Mouse (Mus musculus): ENCODE data around the gene Bicdl1. TPM values are rescaled to one million over a fixed set of nuclear protein-coding genes. Genes with fewer than 3 reads are reported as not detected.
A peak's percentile ranks its signal among the peaks of the same experiment; 100 is the strongest.

The Bicdl1 gene
- polyA plus RNA-seq (2015; fragmentation: Nextera tagmentation; extraction: Ambion mirVana) = 28.3 and 33.1 TPM in 2 replicates

DNA sequence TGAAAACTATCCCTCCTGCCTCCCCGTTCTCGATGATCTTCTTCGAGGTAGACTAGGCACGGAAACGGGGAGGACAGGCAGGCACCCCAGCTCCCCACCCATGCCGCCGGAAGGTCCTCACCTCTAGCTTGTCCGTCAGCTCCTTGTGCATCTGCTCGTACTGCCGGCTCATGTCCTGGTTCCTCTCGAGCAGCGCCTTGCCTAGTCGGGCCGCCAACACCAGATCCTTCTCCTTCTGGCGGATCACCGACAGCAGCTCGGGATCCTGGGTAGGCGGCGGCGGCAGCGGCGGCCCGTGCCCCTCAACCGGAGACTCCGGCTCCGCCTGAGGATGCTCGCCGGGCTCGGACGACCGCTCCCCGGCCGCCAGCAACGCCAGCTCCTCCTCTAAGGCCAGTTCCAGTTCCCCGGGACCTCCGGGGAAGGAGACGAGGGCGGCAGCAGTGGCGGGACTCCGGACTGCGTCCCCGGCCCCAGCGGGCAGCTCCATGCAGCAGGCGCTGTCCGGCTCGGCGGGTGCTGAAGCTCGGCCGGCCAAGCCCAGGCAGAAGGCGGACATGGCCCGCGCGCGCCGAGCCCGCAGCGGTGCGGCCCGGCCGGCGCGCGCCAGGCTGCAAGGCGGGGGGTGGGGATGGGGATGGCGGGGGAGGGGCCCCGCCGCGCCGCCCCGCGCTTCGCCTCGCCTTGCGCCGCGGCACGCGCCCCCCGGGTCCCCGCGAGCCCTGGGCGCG is at the start of gene Bicdl1:
Gene Bicdl1, minus strand, starts transcription at position 621 of the 731 bp plus-strand sequence.
- H3K9me3 ChIP-seq = no peaks in the 10 kb centered on the region
- under 1% methylated on average over 57 of the region's 83 CpGs for WGBS
- peaks cover 30% of the 10 kb centered on the region for H3K4me1 ChIP-seq (replicated peaks)
- peak within 1 kb of the TSS; percentile 90 for H3K4me3 ChIP-seq
- peak; percentile 24; the same call in 1 of the 2 replicates for ATAC-seq (ENCODE audit: low FRiP score)
- peak within 1 kb of the TSS; percentile 98 for H3K27ac ChIP-seq
- H3K27me3 ChIP-seq = peaks cover 14% of the 10 kb centered on the region
- H3K4me2 ChIP-seq = peak within 1 kb of the TSS; percentile 68
- H3K36me3 ChIP-seq = no peaks in the 10 kb centered on the region
- H3K9ac ChIP-seq = peak within 1 kb of the TSS; percentile 93

DNA sequence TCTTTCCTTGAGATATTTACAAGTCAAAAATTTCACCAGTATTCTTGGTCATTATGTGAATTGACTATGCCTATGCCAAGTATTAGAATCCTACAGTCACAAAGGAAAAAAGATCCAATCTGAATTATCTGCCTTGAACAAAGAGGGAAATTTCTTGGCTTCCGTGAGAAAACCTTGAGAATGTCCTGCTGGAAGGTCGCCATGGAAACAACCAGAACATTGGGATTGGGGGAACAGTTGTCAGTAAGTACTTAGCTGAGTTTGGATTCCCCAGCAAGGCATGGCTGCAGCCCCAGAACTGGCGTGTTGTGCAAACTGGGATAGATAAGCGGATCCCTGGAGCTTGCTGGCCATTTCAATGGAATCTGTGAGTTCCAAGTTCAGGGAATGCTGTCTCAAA is 45.5 kb upstream of the Bicdl1 start:
- Histone ChIP-seq H3K27me3 (no peaks in the 10 kb centered on the region), H3K4me3 (no peak overlapping the region), H3K4me1 (replicated peaks) (0 out of 2 replicates have a peak, but pooled peaks cover 8% of the 10 kb centered on the region), H3K27ac (no peak overlapping the region), H3K36me3 (no peaks in the 10 kb centered on the region), H3K4me2 (no peak overlapping the region), H3K9ac (no peak overlapping the region), H3K9me3 (no peaks in the 10 kb centered on the region)
- 64% methylated on average over 4 of the region's 4 CpGs for WGBS
- ATAC-seq (ENCODE audit: low FRiP score) = no peak

DNA sequence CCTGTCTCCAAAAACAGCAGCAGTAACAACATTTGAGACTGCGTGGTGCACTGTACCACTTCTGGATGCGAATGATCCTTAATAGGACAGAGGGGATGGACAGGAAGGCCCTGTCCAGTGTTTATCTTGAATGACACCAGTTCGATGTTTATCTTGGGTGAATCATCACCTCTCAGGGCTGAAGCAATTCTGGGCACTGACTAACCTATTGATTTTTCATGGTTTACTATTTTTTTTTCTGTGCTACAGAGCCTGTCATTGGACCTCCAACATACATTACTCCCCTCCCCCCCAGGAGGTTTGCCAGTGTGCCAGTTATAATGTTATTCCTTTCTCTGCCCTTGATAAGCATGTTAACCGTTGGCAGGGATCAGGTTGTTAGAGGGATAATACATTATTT is 43.9 kb upstream of the Bicdl1 start:
- no peak for ATAC-seq (ENCODE audit: low FRiP score)
- peak overlapping the region; percentile 40; the same call in 1 of the 2 replicates for H3K27ac ChIP-seq
- no peaks in the 10 kb centered on the region for H3K36me3 ChIP-seq
- H3K9me3 ChIP-seq = no peaks in the 10 kb centered on the region
- H3K4me3 ChIP-seq = no peak overlapping the region
- no peaks in the 10 kb centered on the region for H3K27me3 ChIP-seq
- 0 out of 2 replicates have a peak overlapping the region, but pooled peaks have one; percentile 24 for H3K9ac ChIP-seq
- 0 out of 2 replicates have a peak, but pooled peaks cover 8% of the 10 kb centered on the region for H3K4me1 ChIP-seq (replicated peaks)
- no peak overlapping the region for H3K4me2 ChIP-seq
- WGBS = 54% methylated on average over 4 of the region's 4 CpGs

DNA sequence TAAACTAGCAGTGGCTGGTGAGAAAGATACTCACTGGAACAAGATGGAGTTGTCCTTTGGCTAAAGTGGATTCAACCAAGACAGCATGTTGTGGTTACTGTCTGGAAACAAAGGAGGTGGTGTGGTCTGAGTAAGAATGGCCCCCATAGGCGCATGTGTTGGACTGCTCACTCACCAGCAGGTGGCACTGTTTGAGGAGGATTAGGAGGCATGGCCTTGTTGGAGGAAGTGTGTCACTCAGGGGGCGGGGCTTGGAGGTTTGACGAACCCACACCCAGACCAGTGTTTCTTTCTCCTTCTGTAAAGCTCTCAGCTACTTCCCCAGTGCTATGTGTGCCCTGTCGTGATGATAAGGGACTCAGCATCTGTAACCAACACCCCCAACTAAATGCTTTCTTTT is 38.6 kb upstream of the Bicdl1 start:
- no peak overlapping the region for H3K4me3 ChIP-seq
- no peaks in the 10 kb centered on the region for H3K4me1 ChIP-seq (replicated peaks)
- WGBS = 90% methylated on average over 4 of the region's 4 CpGs
- no peaks in the 10 kb centered on the region for H3K36me3 ChIP-seq
- H3K4me2 ChIP-seq = no peak overlapping the region
- no peak overlapping the region for H3K27ac ChIP-seq
- no peak overlapping the region for H3K9ac ChIP-seq
- no peaks in the 10 kb centered on the region for H3K9me3 ChIP-seq
- H3K27me3 ChIP-seq = no peaks in the 10 kb centered on the region
- ATAC-seq (ENCODE audit: low FRiP score) = no peak

DNA sequence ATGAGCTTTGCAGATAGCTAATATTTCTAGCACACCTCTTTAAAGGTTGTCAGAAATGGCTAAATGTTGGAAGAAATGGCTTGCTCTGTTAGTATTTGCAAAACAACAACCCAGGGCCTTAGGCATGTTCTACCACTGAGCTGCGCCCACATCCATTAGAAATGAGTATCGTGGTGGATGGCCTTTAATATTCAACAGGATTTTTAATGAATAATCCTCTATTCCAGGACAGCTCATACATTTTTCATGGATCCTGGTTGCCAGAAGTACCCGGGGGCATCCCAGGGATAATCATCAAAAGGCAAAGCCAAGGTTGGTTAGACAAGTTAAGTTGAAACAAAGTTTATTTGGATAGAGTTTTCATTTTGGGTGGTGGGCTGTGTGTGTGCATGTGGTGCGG is 37.7 kb upstream of the Bicdl1 start:
- Histone ChIP-seq H3K9ac (no peak overlapping the region), H3K9me3 (no peaks in the 10 kb centered on the region), H3K4me3 (no peak overlapping the region), H3K27ac (no peak overlapping the region), H3K36me3 (no peaks in the 10 kb centered on the region), H3K27me3 (no peaks in the 10 kb centered on the region), H3K4me2 (no peak overlapping the region), H3K4me1 (replicated peaks) (no peaks in the 10 kb centered on the region)
- no peak for ATAC-seq (ENCODE audit: low FRiP score)
- 76% methylated on average over 4 of the region's 4 CpGs for WGBS

DNA sequence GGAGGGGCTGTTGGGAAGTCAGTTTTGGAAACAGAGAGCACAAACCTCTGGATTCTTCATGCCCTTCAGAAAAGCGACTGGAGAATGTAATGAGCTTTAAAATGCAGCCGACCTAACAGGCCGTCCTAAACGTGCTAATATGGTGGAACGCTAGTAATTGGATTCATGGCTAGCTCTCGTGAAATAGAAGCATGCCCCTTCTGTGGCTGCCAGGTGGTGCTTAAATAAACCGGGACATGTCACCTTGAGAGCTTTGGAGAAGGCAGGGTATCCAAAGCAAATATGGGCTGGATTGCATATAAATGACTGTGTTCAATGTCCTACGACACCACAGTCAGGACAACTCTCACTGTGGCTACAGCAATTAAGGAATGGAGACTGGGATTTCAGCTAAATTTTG is 35.4 kb upstream of the Bicdl1 start:
- H3K9me3 ChIP-seq = no peaks in the 10 kb centered on the region
- no peak overlapping the region for H3K4me3 ChIP-seq
- H3K4me2 ChIP-seq = no peak overlapping the region
- no peaks in the 10 kb centered on the region for H3K4me1 ChIP-seq (replicated peaks)
- 70% methylated on average over 8 of the region's 8 CpGs for WGBS
- H3K9ac ChIP-seq = no peak overlapping the region
- H3K27ac ChIP-seq = no peak overlapping the region
- H3K36me3 ChIP-seq = no peaks in the 10 kb centered on the region
- no peak for ATAC-seq (ENCODE audit: low FRiP score)
- no peaks in the 10 kb centered on the region for H3K27me3 ChIP-seq

DNA sequence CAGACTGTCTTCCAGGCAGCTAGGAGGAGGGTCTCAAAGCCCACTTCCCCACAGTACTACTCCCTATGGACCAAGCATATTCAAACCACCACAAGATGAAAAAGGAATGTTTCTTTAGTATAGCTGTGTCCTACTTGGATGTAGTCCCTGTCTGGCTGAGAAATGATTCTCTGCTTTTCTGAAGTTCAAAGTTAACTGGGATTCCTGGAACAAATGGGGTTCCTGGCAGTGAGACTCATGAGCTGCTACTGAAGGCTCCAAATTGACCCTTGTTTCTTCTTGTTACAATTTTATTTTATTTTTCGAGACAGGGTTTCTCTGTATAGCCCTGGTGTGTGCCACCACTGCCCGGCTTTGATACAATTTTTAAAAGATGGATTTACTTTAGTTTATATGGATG is 32.6 kb upstream of the Bicdl1 start:
- no peak for ATAC-seq (ENCODE audit: low FRiP score)
- no peaks in the 10 kb centered on the region for H3K4me1 ChIP-seq (replicated peaks)
- H3K27me3 ChIP-seq = 0 out of 2 replicates have a peak, but pooled peaks cover 3% of the 10 kb centered on the region
- H3K9ac ChIP-seq = no peak overlapping the region
- no peak overlapping the region for H3K27ac ChIP-seq
- no peaks in the 10 kb centered on the region for H3K9me3 ChIP-seq
- no peaks in the 10 kb centered on the region for H3K36me3 ChIP-seq
- H3K4me3 ChIP-seq = no peak overlapping the region
- 93% methylated on average over 2 of the region's 2 CpGs for WGBS
- H3K4me2 ChIP-seq = no peak overlapping the region

DNA sequence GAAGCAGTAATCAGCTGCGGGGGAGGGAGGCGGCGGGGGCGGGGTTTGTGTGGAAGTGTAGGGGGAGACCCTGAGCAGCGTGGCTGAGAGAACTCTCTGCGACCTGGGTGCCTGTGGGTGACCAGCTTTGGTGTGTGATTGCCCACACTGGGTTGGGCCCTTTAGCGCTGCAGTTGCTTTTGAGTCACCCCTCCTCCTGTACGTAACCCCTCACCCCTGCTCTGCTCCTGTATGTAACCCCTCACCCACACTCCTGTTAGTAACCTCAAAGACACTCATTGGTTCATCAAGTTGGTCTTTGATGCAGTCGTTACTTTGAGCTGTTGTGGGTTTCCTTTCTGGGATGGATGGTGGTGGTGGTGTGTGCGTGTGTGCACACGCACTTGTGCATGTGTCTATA is 29.5 kb upstream of the Bicdl1 start:
- 81% methylated on average over 11 of the region's 11 CpGs for WGBS
- H3K4me1 ChIP-seq (replicated peaks) = peaks cover 8% of the 10 kb centered on the region
- H3K27ac ChIP-seq = no peak overlapping the region
- no peaks in the 10 kb centered on the region for H3K36me3 ChIP-seq
- 0 out of 2 replicates have a peak, but pooled peaks cover 3% of the 10 kb centered on the region for H3K27me3 ChIP-seq
- H3K9me3 ChIP-seq = no peaks in the 10 kb centered on the region
- no peak overlapping the region for H3K9ac ChIP-seq
- no peak overlapping the region for H3K4me2 ChIP-seq
- no peak for ATAC-seq (ENCODE audit: low FRiP score)
- no peak overlapping the region for H3K4me3 ChIP-seq

DNA sequence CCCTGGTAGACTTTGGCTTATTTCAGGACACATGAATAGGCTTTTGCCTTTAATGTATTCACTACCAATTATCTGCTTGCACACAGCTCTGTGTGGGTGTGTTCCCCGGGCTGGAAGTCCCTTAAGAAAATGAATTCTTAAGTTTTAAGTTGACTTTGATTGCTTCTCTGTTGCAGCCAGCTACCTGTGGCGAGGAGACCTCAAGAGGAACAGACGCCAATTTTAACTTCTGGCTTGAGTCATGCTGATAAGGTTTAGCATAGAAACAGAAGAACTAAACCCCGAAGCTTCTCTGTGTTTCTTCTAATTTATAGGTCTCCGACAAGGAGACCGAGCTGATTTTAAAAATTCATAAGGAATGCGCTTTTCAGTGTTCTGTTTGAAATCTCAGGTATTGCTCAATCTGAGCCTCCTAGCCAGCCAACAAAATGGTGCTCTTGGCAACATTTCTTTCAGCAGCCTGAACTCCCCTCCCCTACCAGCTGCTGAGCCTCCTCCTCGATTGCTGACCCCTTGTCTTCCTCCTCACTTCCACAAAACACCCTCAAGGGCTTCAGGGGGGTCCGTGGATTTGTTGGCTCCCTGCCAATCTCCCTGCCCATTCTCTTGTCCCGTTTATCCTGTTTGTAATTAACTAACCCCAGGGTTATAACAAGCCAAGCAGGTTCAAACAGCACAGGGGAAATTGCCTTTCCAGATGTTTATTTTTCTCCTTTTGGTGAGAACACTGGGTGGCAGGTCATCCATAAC is 27.2 kb upstream of the Bicdl1 start:
- no peak for ATAC-seq (ENCODE audit: low FRiP score)
- Histone ChIP-seq H3K9me3 (no peaks in the 10 kb centered on the region), H3K9ac (no peak overlapping the region), H3K4me2 (no peak overlapping the region), H3K27me3 (0 out of 2 replicates have a peak, but pooled peaks cover 3% of the 10 kb centered on the region), H3K27ac (no peak overlapping the region), H3K4me3 (no peak overlapping the region), H3K36me3 (no peaks in the 10 kb centered on the region), H3K4me1 (replicated peaks) (peaks cover 8% of the 10 kb centered on the region)
- 58% methylated on average over 10 of the region's 10 CpGs for WGBS

DNA sequence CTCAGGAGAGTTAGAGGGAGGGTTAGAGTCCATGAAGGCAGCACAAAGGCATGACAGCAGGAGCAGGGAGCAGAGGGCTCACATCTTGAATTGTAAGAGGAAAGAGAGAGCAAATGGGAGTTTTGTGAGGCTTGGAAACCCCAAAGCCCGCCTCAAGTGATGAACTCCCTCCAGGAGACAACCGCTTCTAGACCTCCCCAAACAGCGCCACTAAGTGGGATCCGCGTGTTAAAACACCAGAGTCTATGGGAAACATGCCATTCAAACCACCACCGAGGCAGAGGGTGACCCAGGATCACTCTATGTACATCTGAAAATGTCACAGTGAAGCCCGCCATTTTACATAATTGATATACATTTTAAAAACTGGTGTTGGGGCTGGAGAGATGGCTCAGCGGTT is 26.1 kb upstream of the Bicdl1 start:
- no peaks in the 10 kb centered on the region for H3K36me3 ChIP-seq
- H3K4me3 ChIP-seq = no peak overlapping the region
- no peak overlapping the region for H3K9ac ChIP-seq
- no peak for ATAC-seq (ENCODE audit: low FRiP score)
- 76% methylated on average over 8 of the region's 8 CpGs for WGBS
- no peak overlapping the region for H3K27ac ChIP-seq
- peaks cover 8% of the 10 kb centered on the region for H3K4me1 ChIP-seq (replicated peaks)
- 0 out of 2 replicates have a peak, but pooled peaks cover 3% of the 10 kb centered on the region for H3K27me3 ChIP-seq
- no peaks in the 10 kb centered on the region for H3K9me3 ChIP-seq
- no peak overlapping the region for H3K4me2 ChIP-seq

DNA sequence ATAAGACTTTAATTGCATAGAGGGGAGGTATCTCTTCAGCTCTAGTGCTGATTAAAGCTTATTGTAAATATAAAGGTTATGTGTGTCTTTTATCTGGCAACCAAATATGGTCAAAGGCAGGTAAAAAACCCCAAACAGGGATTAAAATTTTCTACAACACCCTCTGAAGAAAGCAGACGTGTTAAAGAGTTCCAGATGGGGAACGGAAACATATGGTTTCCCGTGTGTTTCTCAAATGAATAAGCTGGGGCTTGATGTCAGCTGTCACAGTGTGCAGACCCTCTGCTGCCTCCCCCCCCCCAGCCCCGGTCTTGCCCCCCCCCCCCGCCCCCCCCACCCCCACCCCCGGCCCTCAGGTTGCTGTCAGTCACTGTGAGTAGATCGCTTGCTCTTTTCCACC is 24.1 kb upstream of the Bicdl1 start:
- Histone ChIP-seq H3K9ac (no peak overlapping the region), H3K4me3 (no peak overlapping the region), H3K27ac (no peak overlapping the region), H3K4me1 (replicated peaks) (peaks cover 8% of the 10 kb centered on the region), H3K9me3 (peaks cover 2% of the 10 kb centered on the region; the same call in 1 of the 2 replicates), H3K27me3 (no peaks in the 10 kb centered on the region), H3K36me3 (no peaks in the 10 kb centered on the region), H3K4me2 (no peak overlapping the region)
- ATAC-seq (ENCODE audit: low FRiP score) = no peak
- WGBS = 63% methylated on average over 5 of the region's 7 CpGs

DNA sequence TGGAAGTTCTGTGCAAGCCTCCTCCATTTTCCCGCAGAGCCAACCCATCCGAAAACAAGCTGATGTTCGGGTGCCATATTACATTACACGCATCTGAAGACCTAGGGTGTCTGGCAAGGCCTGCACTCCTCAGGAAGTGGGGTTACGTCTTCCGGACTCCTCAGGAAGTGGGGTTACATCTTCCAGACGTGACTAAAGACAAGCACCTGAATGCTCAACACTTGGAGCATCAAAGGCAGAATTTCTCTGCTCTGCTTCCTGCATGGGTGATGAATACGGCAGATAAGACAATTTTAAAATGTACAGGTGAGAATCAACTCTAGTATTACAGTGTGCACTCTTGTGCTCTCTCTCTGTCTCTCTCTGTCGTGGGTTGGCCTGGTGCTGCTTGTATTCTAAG is 23.4 kb upstream of the Bicdl1 start:
- ATAC-seq (ENCODE audit: low FRiP score) = no peak
- Histone ChIP-seq H3K4me3 (no peak overlapping the region), H3K27ac (no peak overlapping the region), H3K36me3 (no peaks in the 10 kb centered on the region), H3K27me3 (no peaks in the 10 kb centered on the region), H3K4me1 (replicated peaks) (peaks cover 8% of the 10 kb centered on the region), H3K9ac (no peak overlapping the region), H3K9me3 (peaks cover 3% of the 10 kb centered on the region; the same call in 1 of the 2 replicates), H3K4me2 (no peak overlapping the region)
- WGBS = 90% methylated on average over 9 of the region's 9 CpGs

Measured in hindbrain, embryonic 13.5 days (tissue).